Mouse (Mus musculus) neural tube, embryonic 14.5 days (tissue): ENCODE results near the gene Mcu. TPM values are rescaled to one million over a fixed set of nuclear protein-coding genes. Genes with fewer than 3 reads are reported as not detected.

Experiments
- ATAC-seq: fragments of 200-750 bp; cut with Nextera tagmentation; 2 replicates; pipeline ENCODE4 v1.8.0; 2017; ENCODE audit warnings: low read depth, mild to moderate bottlenecking, moderate TSS enrichment, moderate library complexity
- H3K27ac ChIP-seq: fragments of 300-500 bp; sonication (generic); 2 replicates; pipeline ENCODE4 v1.5.1; 2014; ENCODE audit warnings: low read depth, mild to moderate bottlenecking, control low read depth, low read length, moderate library complexity, mixed read lengths
- H3K27me3 ChIP-seq: fragments of 300-500 bp; sonication (generic); 2 replicates; pipeline ENCODE4 v1.6.1; 2014; ENCODE audit warnings: low read length; ENCODE audit not compliant: control insufficient read depth, insufficient read depth
- H3K36me3 ChIP-seq: fragments of 300-500 bp; sonication (generic); 2 replicates; pipeline ENCODE4 v1.6.1; 2014; ENCODE audit warnings: low read length, mixed read lengths; ENCODE audit not compliant: control insufficient read depth, insufficient read depth
- H3K4me1 ChIP-seq: fragments of 300-500 bp; sonication (generic); 2 replicates; pipeline ENCODE4 v1.6.1; 2014; ENCODE audit warnings: low read length; ENCODE audit not compliant: control insufficient read depth, insufficient read depth
- H3K4me2 ChIP-seq: fragments of 300-500 bp; sonication (generic); 2 replicates; pipeline ENCODE4 v1.6.1; 2014; ENCODE audit warnings: mild to moderate bottlenecking, low read depth, low read length, control low read depth
- H3K4me3 ChIP-seq: fragments of 300-500 bp; sonication (generic); 2 replicates; pipeline ENCODE4 v1.5.1; 2014; ENCODE audit warnings: low read depth, low read length, control low read depth, mixed read lengths
- H3K9ac ChIP-seq: fragments of 300-500 bp; sonication (generic); replicated peaks from 2 replicates; pipeline ENCODE4 v1.6.1; 2014; ENCODE audit warnings: low read depth, mild to moderate bottlenecking, control low read depth, low read length, mixed read lengths
- H3K9me3 ChIP-seq: fragments of 300-500 bp; sonication (generic); 2 replicates; pipeline ENCODE4 v1.6.1; 2016; ENCODE audit warnings: low read length; ENCODE audit not compliant: control insufficient read depth
- WGBS: fragments of 180-500 bp; shearing (Covaris S2); extraction: QIAGEN DNeasy Blood & Tissue Kit; methylation state at CpG from one replicate; pipeline ENCODE4 v1.1.7; 2014; 5-methylcytosine and 5-hydroxymethylcytosine counted together
- polyA plus RNA-seq: library from polyadenylated mRNA; unstranded; fragments of >200 nt; fragmentation: Nextera tagmentation; extraction: Ambion mirVana; gene quantifications from 2 replicates; pipeline ENCODE4 v1.2.1, GENCODE M21; 2014

Mcu gene
- polyA plus RNA-seq, 1 experiment from 2014 or later = 53.0 TPM

GRCm38 (mm10) chr10:59548768-59549333 is 67.6 kb downstream of the Mcu start:
- Histone ChIP-seq H3K27ac (no peak overlapping the region), H3K9me3 (no peaks in the 10 kb centered on the region), H3K27me3 (no peaks in the 10 kb centered on the region), H3K9ac (no peak overlapping the region), H3K4me2 (no peak overlapping the region), H3K4me1 (no peaks in the 10 kb centered on the region), H3K4me3 (no peak overlapping the region), H3K36me3 (no peaks in the 10 kb centered on the region)
- ATAC-seq = no peak
- 70% methylated on average over 11 of the region's 11 CpGs for WGBS

GRCm38 (mm10) chr10:59548211-59548610 is 68.3 kb downstream of the Mcu start:
- Histone ChIP-seq H3K4me3 (no peak overlapping the region), H3K9ac (no peak overlapping the region), H3K9me3 (no peaks in the 10 kb centered on the region), H3K36me3 (no peaks in the 10 kb centered on the region), H3K4me1 (no peaks in the 10 kb centered on the region), H3K27me3 (no peaks in the 10 kb centered on the region), H3K4me2 (no peak overlapping the region), H3K27ac (no peak overlapping the region)
- 45% methylated on average over 6 of the region's 6 CpGs for WGBS
- no peak for ATAC-seq

- ATAC-seq = no peak
- no peak overlapping the region for H3K27ac ChIP-seq
- H3K4me1 ChIP-seq = no peaks in the 10 kb centered on the region
- H3K27me3 ChIP-seq = no peaks in the 10 kb centered on the region
- H3K4me3 ChIP-seq = no peak overlapping the region
- 39% methylated on average over 7 of the region's 7 CpGs for WGBS
- no peak overlapping the region for H3K4me2 ChIP-seq
- no peaks in the 10 kb centered on the region for H3K9me3 ChIP-seq
- H3K9ac ChIP-seq = no peak overlapping the region
- no peaks in the 10 kb centered on the region for H3K36me3 ChIP-seq
Observed at GRCm38 (mm10) chr10:59547426-59547825, 69.1 kb downstream of the Mcu start.

- Histone ChIP-seq H3K9me3 (no peaks in the 10 kb centered on the region), H3K9ac (no peak overlapping the region), H3K4me3 (no peak overlapping the region), H3K27me3 (no peaks in the 10 kb centered on the region), H3K36me3 (no peaks in the 10 kb centered on the region), H3K4me2 (no peak overlapping the region), H3K4me1 (peaks cover under 1% of the 10 kb centered on the region; the same call in 1 of the 2 replicates), H3K27ac (no peak overlapping the region)
- ATAC-seq = no peak
- 94% methylated on average over 7 of the region's 7 CpGs for WGBS
Observed at GRCm38 (mm10) chr10:59545169-59545568, 71.3 kb downstream of the Mcu start.

GRCm38 (mm10) chr10:59543351-59543750 is 73.1 kb downstream of the Mcu start:
- Histone ChIP-seq H3K27ac (no peak overlapping the region), H3K4me1 (peaks cover 18% of the 10 kb centered on the region), H3K27me3 (no peaks in the 10 kb centered on the region), H3K4me2 (no peak overlapping the region), H3K9ac (no peak overlapping the region), H3K36me3 (no peaks in the 10 kb centered on the region), H3K9me3 (no peaks in the 10 kb centered on the region), H3K4me3 (no peak overlapping the region)
- WGBS = 90% methylated on average over 9 of the region's 9 CpGs
- ATAC-seq = no peak

GRCm38 (mm10) chr10:59541466-59541865 is 75.0 kb downstream of the Mcu start:
- Histone ChIP-seq H3K27me3 (no peaks in the 10 kb centered on the region), H3K4me1 (peaks cover 21% of the 10 kb centered on the region), H3K27ac (no peak overlapping the region), H3K9me3 (no peaks in the 10 kb centered on the region), H3K4me3 (no peak overlapping the region), H3K4me2 (no peak overlapping the region), H3K9ac (no peak overlapping the region), H3K36me3 (no peaks in the 10 kb centered on the region)
- 89% methylated on average over 11 of the region's 11 CpGs for WGBS
- no peak for ATAC-seq

GRCm38 (mm10) chr10:59540596-59540995 is 75.9 kb downstream of the Mcu start:
- no peak for ATAC-seq
- Histone ChIP-seq H3K27me3 (no peaks in the 10 kb centered on the region), H3K4me3 (no peak overlapping the region), H3K9ac (no peak overlapping the region), H3K9me3 (no peaks in the 10 kb centered on the region), H3K27ac (no peak overlapping the region), H3K4me1 (peaks cover 21% of the 10 kb centered on the region), H3K4me2 (no peak overlapping the region), H3K36me3 (no peaks in the 10 kb centered on the region)
- 74% methylated on average over 3 of the region's 3 CpGs for WGBS

- Histone ChIP-seq H3K9ac (no peak overlapping the region), H3K27ac (no peak overlapping the region), H3K4me2 (no peak overlapping the region), H3K27me3 (no peaks in the 10 kb centered on the region), H3K36me3 (no peaks in the 10 kb centered on the region), H3K9me3 (no peaks in the 10 kb centered on the region), H3K4me1 (peaks cover 21% of the 10 kb centered on the region), H3K4me3 (no peak overlapping the region)
- ATAC-seq = peak; percentile 26; the same call in 1 of the 2 replicates
- WGBS = 57% methylated on average over 3 of the region's 3 CpGs
Observed at GRCm38 (mm10) chr10:59540081-59540480, 76.4 kb downstream of the Mcu start.

- H3K27me3 ChIP-seq = no peaks in the 10 kb centered on the region
- no peaks in the 10 kb centered on the region for H3K36me3 ChIP-seq
- peak overlapping the region; percentile 56 for H3K4me2 ChIP-seq
- ATAC-seq = peak; percentile 62; the same call in 1 of the 2 replicates
- peaks cover 21% of the 10 kb centered on the region for H3K4me1 ChIP-seq
- peak overlapping the region; percentile 36 for H3K27ac ChIP-seq
- peak overlapping the region; percentile 39 for H3K9ac ChIP-seq
- H3K9me3 ChIP-seq = no peaks in the 10 kb centered on the region
- under 1% methylated on average over 12 of the region's 12 CpGs for WGBS
- H3K4me3 ChIP-seq = peak overlapping the region; percentile 23
Observed at GRCm38 (mm10) chr10:59539533-59539875, 77.0 kb downstream of the Mcu start.
